Mouse (Mus musculus): ENCODE data around the gene 1600014C23Rik. TPM values are rescaled to one million over a fixed set of nuclear protein-coding genes. Genes with fewer than 3 reads are reported as not detected.

The 1600014C23Rik gene
- polyA plus RNA-seq, 1 experiment, result not detected

- no peak for DNase-seq (ENCODE audit: low spot score)
Measured at GRCm38 (mm10) chr17:45726249-45726648, 7.4 kb downstream of the 1600014C23Rik start.

GRCm38 (mm10) chr17:45724574-45724921 lies 9.1 kb downstream of the 1600014C23Rik start:
- DNase-seq (ENCODE audit: low spot score), result no peak

GRCm38 (mm10) chr17:45723732-45724573 lies 9.7 kb downstream of the 1600014C23Rik start:
- peak; percentile 68 for DNase-seq (ENCODE audit: low spot score)

GRCm38 (mm10) chr17:45718323-45718722 lies 15.3 kb downstream of the 1600014C23Rik start:
- DNase-seq (ENCODE audit: low spot score), result no peak

GRCm38 (mm10) chr17:45711525-45711924 lies 22.1 kb downstream of the 1600014C23Rik start:
- no peak for DNase-seq (ENCODE audit: low spot score)

GRCm38 (mm10) chr17:45710407-45710806 lies 23.2 kb downstream of the 1600014C23Rik start:
- DNase-seq (ENCODE audit: low spot score), result no peak

GRCm38 (mm10) chr17:45709829-45710228 lies 23.8 kb downstream of the 1600014C23Rik start:
- no peak for DNase-seq (ENCODE audit: low spot score)

- no peak for DNase-seq (ENCODE audit: low spot score)
Measured at GRCm38 (mm10) chr17:45708179-45708578, 25.5 kb downstream of the 1600014C23Rik start.

GRCm38 (mm10) chr17:45707376-45707775 lies 26.3 kb downstream of the 1600014C23Rik start:
- no peak for DNase-seq (ENCODE audit: low spot score)

GRCm38 (mm10) chr17:45706796-45707195 lies 26.8 kb downstream of the 1600014C23Rik start:
- DNase-seq (ENCODE audit: low spot score), result no peak

GRCm38 (mm10) chr17:45703187-45703586 lies 30.5 kb downstream of the 1600014C23Rik start:
- DNase-seq (ENCODE audit: low spot score), result no peak

- no peak for DNase-seq (ENCODE audit: low spot score)
Measured at GRCm38 (mm10) chr17:45702254-45702653, 31.4 kb downstream of the 1600014C23Rik start.

- no peak for DNase-seq (ENCODE audit: low spot score)
Measured at GRCm38 (mm10) chr17:45701236-45701591, 32.4 kb downstream of the 1600014C23Rik start.

GRCm38 (mm10) chr17:45700496-45701235 lies 33.0 kb downstream of the 1600014C23Rik start:
- no peak for DNase-seq (ENCODE audit: low spot score)

- DNase-seq (ENCODE audit: low spot score), result no peak
Measured at GRCm38 (mm10) chr17:45699039-45699740, 34.5 kb downstream of the 1600014C23Rik start.

- DNase-seq (ENCODE audit: low spot score), result no peak
Measured at GRCm38 (mm10) chr17:45698368-45698767, 35.3 kb downstream of the 1600014C23Rik start.

GRCm38 (mm10) chr17:45696981-45697380 lies 36.7 kb downstream of the 1600014C23Rik start:
- no peak for DNase-seq (ENCODE audit: low spot score)

- no peak for DNase-seq (ENCODE audit: low spot score)
Measured at GRCm38 (mm10) chr17:45695227-45696120, 38.2 kb downstream of the 1600014C23Rik start.

GRCm38 (mm10) chr17:45693812-45694565 lies 39.7 kb downstream of the 1600014C23Rik start:
- DNase-seq (ENCODE audit: low spot score), result no peak

GRCm38 (mm10) chr17:45692159-45692558 lies 41.5 kb downstream of the 1600014C23Rik start:
- DNase-seq (ENCODE audit: low spot score), result no peak

GRCm38 (mm10) chr17:45690044-45690443 lies 43.6 kb downstream of the 1600014C23Rik start:
- DNase-seq (ENCODE audit: low spot score), result no peak

All from urinary bladder, adult 2 months (tissue).